ENCODE assay signal across 18 mouse cellular contexts in genomic region chr13:51420861-51421260, GRCm38 (mm10). TPM values are rescaled to one million over a fixed set of nuclear protein-coding genes. Genes with fewer than 3 reads are reported as not detected.
A peak's percentile ranks its signal among the peaks of the same experiment; 100 is the strongest.
DNase-seq lines count a peak whose midpoint lies in the region; TF ChIP-seq lines count a peak whose summit lies in the region.
"Had no signal": no experiment of that assay in that cellular context is flagged by ENCODE, and none has a peak within 500 bp of the region (broad histone marks: within the 10 kb centered on the region; RNA-seq: fewer than 3 reads in every experiment).

No protein-coding gene starts in this region.

- peak overlapping the region; percentile 11; the same call in 1 of the 2 replicates for H3K27ac ChIP-seq in layer of hippocampus, adult 2 months
- H3K27ac ChIP-seq: embryonic facial prominence, embryonic 13.5 days; forebrain, embryonic 12.5 days; heart, adult 2 months; hindbrain, embryonic 10.5 days; hindbrain, embryonic 15.5 days had no signal

- DNase-seq in layer of hippocampus, adult 2 months (ENCODE audit: low spot score in 2 of 2), result peak in 1 of 2 experiments; percentile 53
- DNase-seq in layer of hippocampus, postnatal 25 days (ENCODE audit: extremely low spot score in 1 of 2, low spot score in 1 of 2), result no peak
- peak; percentile 65 to 78 for DNase-seq in right cerebral cortex, postnatal 10 days (ENCODE audit: low spot score in 2 of 2)
- DNase-seq in right cerebral cortex, postnatal 36 days (ENCODE audit: low spot score in 2 of 2), result no peak
- peak; percentile 66 to 71 for DNase-seq in frontal cortex, postnatal 36 days (ENCODE audit: low spot score in 2 of 2)
- peak; percentile 67 for DNase-seq in telencephalon, adult 2 months (ENCODE audit: low read depth, low spot score)
- DNase-seq in adrenal gland, adult 8-10 months, result no peak
- DNase-seq: adrenal gland, postnatal 10 days; cerebellum, adult 18-20 months; cerebellum, adult 9-11 months; cerebellum, postnatal 36 days; gastrocnemius, postnatal 10 days; heart, adult 2 months had no signal

- no peak overlapping the region; the same call in 1 of the 2 replicates for H3K4me3 ChIP-seq in layer of hippocampus, adult 2 months
- H3K4me3 ChIP-seq: embryonic facial prominence, embryonic 13.5 days; forebrain, embryonic 12.5 days; heart, adult 2 months; heart, embryonic 12.5 days; hindbrain, embryonic 10.5 days; hindbrain, embryonic 15.5 days had no signal

- no peak for TF ChIP-seq CTCF in layer of hippocampus, adult 2 months (conservative IDR thresholded peaks at IDR 0.05)

RNA-seq across cellular contexts. Expression of gene S1pr3, which starts 12.4 kb away (rescaled TPM):
- total RNA-seq in layer of hippocampus, adult 2 months (2021), result 1 to 10 TPM; 5.2 to 5.4 TPM
- 1 to 10 TPM; 5.9 to 6.1 TPM for total RNA-seq in layer of hippocampus, postnatal 25 days (2021)
- 10 to 100 TPM; 11.2 to 20.9 (median 14.8) TPM for total RNA-seq in adrenal gland, adult 8-10 months (2022)

Comparison
In these comparisons a context has a peak if more than half of its experiments do, and no peak if none do; other contexts are left out.
1. DNase-seq: peak in right cerebral cortex, postnatal 10 days (2 of 2), frontal cortex, postnatal 36 days (2 of 2) and telencephalon, adult 2 months (single experiment); none in layer of hippocampus, postnatal 25 days (0 of 2), right cerebral cortex, postnatal 36 days (0 of 2) and adrenal gland, adult 8-10 months (single experiment).